Mouse (Mus musculus): Measurements from ENCODE around the gene Tprkb.
"Not testable (repeated sequence)": the region's sequence is repeated elsewhere in the genome, so short reads cannot be mapped to it uniquely, and the experiment has no call there.

- not testable (repeated sequence) for TF ChIP-seq POLR2A, TCF3 (IDR thresholded peaks at IDR 0.05; ENCODE audit: insufficient read length, low read depth)
Measured at GRCm38 (mm10) chr6:85978736-85979135, 67.1 kb downstream of the Tprkb start.
